Mouse (Mus musculus) stomach, postnatal 0 days (tissue): ENCODE measurements at regions not wholly inside any gene's neighbourhood (a gene's known extent, or its start where the extent isn't known, plus 50 kb on each side); places are given as distances from the start of the nearest gene placed in this dataset.

ENCODE experiments used
- CTCF ChIP-seq: IDR thresholded peaks from 2 replicates; pipeline ENCODE4 v1.5.1; 2016; ENCODE audit warnings: antibody characterized with exemption, low read depth, mild to moderate bottlenecking, moderate library complexity
- EP300 ChIP-seq: optimal IDR thresholded peaks from 2 replicates; pipeline ENCODE3; 2016; ENCODE audit warnings: antibody characterized with exemption

GRCm38 (mm10) chr8:10831277-10831676 is 177.0 kb downstream of the Irs2 start:
- TF ChIP-seq CTCF: no peak
- no peak for TF ChIP-seq EP300
